Mouse (Mus musculus): ENCODE measurements at regions not wholly inside any gene's neighbourhood (a gene's known extent, or its start where the extent isn't known, plus 50 kb on each side); places are given as distances from the start of the nearest gene placed in this dataset.

GRCm38 (mm10) chr12:27063518-27063917 is 278.9 kb downstream of the Sox11 start:
- Histone ChIP-seq H3ac (ENCODE audit: control insufficient read depth, insufficient read length, low read depth) (no peak overlapping the region), H3K36me3 (ENCODE audit: control insufficient read depth, insufficient read depth) (no peaks in the 10 kb centered on the region), H3K27me3 (ENCODE audit: control insufficient read depth, insufficient read depth, insufficient read length) (no peaks in the 10 kb centered on the region), H3K4me3 (ENCODE audit: insufficient read depth, poor library complexity, severe bottlenecking) (no peak overlapping the region), H3K79me3 (ENCODE audit: low read depth) (no peaks in the 10 kb centered on the region), H3K79me2 (ENCODE audit: control insufficient read depth, insufficient read depth) (no peaks in the 10 kb centered on the region)
- TF ChIP-seq MYOD1 (IDR thresholded peaks at IDR 0.05; ENCODE audit: control insufficient read depth, insufficient read length, low read depth): no peak
- TF ChIP-seq USF1 (IDR thresholded peaks at IDR 0.05; ENCODE audit: low read depth): no peak
- no peak for TF ChIP-seq CTCF (IDR thresholded peaks at IDR 0.05; ENCODE audit: control insufficient read depth, insufficient read depth, insufficient read length)
- no peak for TF ChIP-seq CEBPB (IDR thresholded peaks at IDR 0.05; ENCODE audit: low read depth)
- TF ChIP-seq FOSL1 (IDR thresholded peaks at IDR 0.05; ENCODE audit: insufficient read depth, low read length, poor library complexity, severe bottlenecking): no peak
- TF ChIP-seq MAX (IDR thresholded peaks at IDR 0.05): no peak
- TF ChIP-seq MYOG (IDR thresholded peaks at IDR 0.05; ENCODE audit: control insufficient read depth, extremely low read depth, insufficient read length): no peak

- Histone ChIP-seq H3K79me3 (ENCODE audit: low read depth) (no peaks in the 10 kb centered on the region), H3K4me3 (ENCODE audit: insufficient read depth, poor library complexity, severe bottlenecking) (no peak overlapping the region), H3K36me3 (ENCODE audit: control insufficient read depth, insufficient read depth) (no peaks in the 10 kb centered on the region), H3K27me3 (ENCODE audit: control insufficient read depth, insufficient read depth, insufficient read length) (no peaks in the 10 kb centered on the region), H3K79me2 (ENCODE audit: control insufficient read depth, insufficient read depth) (no peaks in the 10 kb centered on the region), H3ac (ENCODE audit: control insufficient read depth, insufficient read length, low read depth) (no peak overlapping the region)
- TF ChIP-seq FOSL1 (IDR thresholded peaks at IDR 0.05; ENCODE audit: insufficient read depth, low read length, poor library complexity, severe bottlenecking) (no peak), CEBPB (IDR thresholded peaks at IDR 0.05; ENCODE audit: low read depth) (no peak), USF1 (IDR thresholded peaks at IDR 0.05; ENCODE audit: low read depth) (no peak), MYOD1 (IDR thresholded peaks at IDR 0.05; ENCODE audit: control insufficient read depth, insufficient read length, low read depth) (no peak), MAX (IDR thresholded peaks at IDR 0.05) (no peak), CTCF (IDR thresholded peaks at IDR 0.05; ENCODE audit: control insufficient read depth, insufficient read depth, insufficient read length) (no peak), MYOG (IDR thresholded peaks at IDR 0.05; ENCODE audit: control insufficient read depth, extremely low read depth, insufficient read length) (no peak)
Measured at GRCm38 (mm10) chr12:27062511-27063264, 279.7 kb downstream of the Sox11 start.

GRCm38 (mm10) chr12:27062061-27062461 is 280.3 kb downstream of the Sox11 start:
- H3K36me3 ChIP-seq (ENCODE audit: control insufficient read depth, insufficient read depth): no peaks in the 10 kb centered on the region
- no peaks in the 10 kb centered on the region for H3K79me3 ChIP-seq (ENCODE audit: low read depth)
- H3K79me2 ChIP-seq (ENCODE audit: control insufficient read depth, insufficient read depth): no peaks in the 10 kb centered on the region
- no peak overlapping the region for H3ac ChIP-seq (ENCODE audit: control insufficient read depth, insufficient read length, low read depth)
- no peak for TF ChIP-seq MYOD1 (IDR thresholded peaks at IDR 0.05; ENCODE audit: control insufficient read depth, insufficient read length, low read depth)
- no peak for TF ChIP-seq MYOG (IDR thresholded peaks at IDR 0.05; ENCODE audit: control insufficient read depth, extremely low read depth, insufficient read length)
- no peak for TF ChIP-seq MAX (IDR thresholded peaks at IDR 0.05)
- no peak for TF ChIP-seq USF1 (IDR thresholded peaks at IDR 0.05; ENCODE audit: low read depth)
- TF ChIP-seq CEBPB (IDR thresholded peaks at IDR 0.05; ENCODE audit: low read depth): no peak
- TF ChIP-seq CTCF (IDR thresholded peaks at IDR 0.05; ENCODE audit: control insufficient read depth, insufficient read depth, insufficient read length): no peak
- no peak for TF ChIP-seq FOSL1 (IDR thresholded peaks at IDR 0.05; ENCODE audit: insufficient read depth, low read length, poor library complexity, severe bottlenecking)
- no peaks in the 10 kb centered on the region for H3K27me3 ChIP-seq (ENCODE audit: control insufficient read depth, insufficient read depth, insufficient read length)
- H3K4me3 ChIP-seq (ENCODE audit: insufficient read depth, poor library complexity, severe bottlenecking): no peak overlapping the region

- no peaks in the 10 kb centered on the region for H3K36me3 ChIP-seq (ENCODE audit: control insufficient read depth, insufficient read depth)
- H3K27me3 ChIP-seq (ENCODE audit: control insufficient read depth, insufficient read depth, insufficient read length): no peaks in the 10 kb centered on the region
- H3ac ChIP-seq (ENCODE audit: control insufficient read depth, insufficient read length, low read depth): no peak overlapping the region
- H3K79me2 ChIP-seq (ENCODE audit: control insufficient read depth, insufficient read depth): no peaks in the 10 kb centered on the region
- no peaks in the 10 kb centered on the region for H3K79me3 ChIP-seq (ENCODE audit: low read depth)
- H3K4me3 ChIP-seq (ENCODE audit: insufficient read depth, poor library complexity, severe bottlenecking): no peak overlapping the region
- TF ChIP-seq FOSL1 (IDR thresholded peaks at IDR 0.05; ENCODE audit: insufficient read depth, low read length, poor library complexity, severe bottlenecking): no peak
- TF ChIP-seq MAX (IDR thresholded peaks at IDR 0.05): no peak
- TF ChIP-seq CEBPB (IDR thresholded peaks at IDR 0.05; ENCODE audit: low read depth): no peak
- no peak for TF ChIP-seq USF1 (IDR thresholded peaks at IDR 0.05; ENCODE audit: low read depth)
- no peak for TF ChIP-seq MYOD1 (IDR thresholded peaks at IDR 0.05; ENCODE audit: control insufficient read depth, insufficient read length, low read depth)
- TF ChIP-seq MYOG (IDR thresholded peaks at IDR 0.05; ENCODE audit: control insufficient read depth, extremely low read depth, insufficient read length): no peak
- TF ChIP-seq CTCF (IDR thresholded peaks at IDR 0.05; ENCODE audit: control insufficient read depth, insufficient read depth, insufficient read length): no peak
Measured at GRCm38 (mm10) chr12:27060899-27061762, 281.2 kb downstream of the Sox11 start.

- Histone ChIP-seq H3K4me3 (ENCODE audit: insufficient read depth, poor library complexity, severe bottlenecking) (no peak overlapping the region), H3K79me3 (ENCODE audit: low read depth) (no peaks in the 10 kb centered on the region), H3K79me2 (ENCODE audit: control insufficient read depth, insufficient read depth) (no peaks in the 10 kb centered on the region), H3K27me3 (ENCODE audit: control insufficient read depth, insufficient read depth, insufficient read length) (no peaks in the 10 kb centered on the region), H3ac (ENCODE audit: control insufficient read depth, insufficient read length, low read depth) (no peak overlapping the region), H3K36me3 (ENCODE audit: control insufficient read depth, insufficient read depth) (no peaks in the 10 kb centered on the region)
- no peak for TF ChIP-seq MAX (IDR thresholded peaks at IDR 0.05)
- TF ChIP-seq USF1 (IDR thresholded peaks at IDR 0.05; ENCODE audit: low read depth): no peak
- no peak for TF ChIP-seq MYOD1 (IDR thresholded peaks at IDR 0.05; ENCODE audit: control insufficient read depth, insufficient read length, low read depth)
- no peak for TF ChIP-seq CEBPB (IDR thresholded peaks at IDR 0.05; ENCODE audit: low read depth)
- TF ChIP-seq CTCF (IDR thresholded peaks at IDR 0.05; ENCODE audit: control insufficient read depth, insufficient read depth, insufficient read length): no peak
- TF ChIP-seq MYOG (IDR thresholded peaks at IDR 0.05; ENCODE audit: control insufficient read depth, extremely low read depth, insufficient read length): no peak
Measured at GRCm38 (mm10) chr12:27059885-27060284, 282.5 kb downstream of the Sox11 start.
